Mouse (Mus musculus): ENCODE data around the gene Evl.

DNA sequence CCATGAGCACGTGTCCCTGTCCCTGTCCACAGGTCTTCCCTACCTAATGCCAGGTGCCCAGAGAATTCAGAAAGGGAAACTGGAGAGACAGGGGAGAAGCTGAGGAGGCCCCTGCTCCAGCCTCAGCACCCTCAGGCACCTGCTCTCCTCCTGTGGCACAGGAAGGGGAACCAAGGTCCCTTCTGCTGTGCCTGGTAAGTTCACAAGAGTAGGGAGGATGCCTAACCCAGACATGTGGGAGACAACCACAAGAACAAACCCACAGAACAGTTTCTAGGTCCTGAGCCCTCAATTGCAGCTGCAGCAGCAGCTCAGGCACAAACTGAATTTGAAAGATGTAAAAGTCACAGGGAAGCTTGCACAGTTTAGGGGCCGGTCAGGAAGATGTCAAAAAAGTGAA, 146.7 kb downstream of the Evl start:
- TF ChIP-seq CTCF (IDR thresholded peaks at IDR 0.05; ENCODE audit: low read depth, low read length) (no peak), POLR2A (IDR thresholded peaks at IDR 0.05; ENCODE audit: borderline replicate concordance, low read depth, low read length) (no peak)
